Mouse (Mus musculus) stomach, embryonic 15.5 days (tissue): Measurements from ENCODE around the gene Greb1. TPM values are rescaled to one million over a fixed set of nuclear protein-coding genes. Genes with fewer than 3 reads are reported as not detected.
A peak's percentile ranks its signal among the peaks of the same experiment; 100 is the strongest.

Source experiments
- ATAC-seq: fragments of 200-750 bp; cut with Nextera tagmentation; 2 replicates; pipeline ENCODE4 v1.8.0; 2017; ENCODE audit warnings: low read depth, moderate number of reproducible peaks, moderate TSS enrichment; ENCODE audit not compliant: insufficient read depth, low FRiP score
- H3K27ac ChIP-seq: fragments of 300-500 bp; sonication (generic); 2 replicates; pipeline ENCODE4 v1.5.1; 2015; ENCODE audit warnings: mild to moderate bottlenecking, inconsistent platforms
- H3K27me3 ChIP-seq: fragments of 300-500 bp; sonication (generic); replicated peaks from 2 replicates; pipeline ENCODE4 v1.6.1; 2015; ENCODE audit warnings: inconsistent platforms
- H3K36me3 ChIP-seq: fragments of 300-500 bp; sonication (generic); 2 replicates; pipeline ENCODE4 v1.6.1; 2015; ENCODE audit warnings: inconsistent platforms
- H3K4me1 ChIP-seq: fragments of 300-500 bp; sonication (generic); 2 replicates; pipeline ENCODE4 v1.6.1; 2015; ENCODE audit warnings: inconsistent platforms
- H3K4me2 ChIP-seq: fragments of 300-500 bp; sonication (generic); 2 replicates; pipeline ENCODE4 v1.6.1; 2015; ENCODE audit warnings: mild to moderate bottlenecking, inconsistent platforms
- H3K4me3 ChIP-seq: fragments of 300-500 bp; sonication (generic); replicated peaks from 2 replicates; pipeline ENCODE4 v1.5.1; 2015; ENCODE audit warnings: inconsistent platforms
- H3K9ac ChIP-seq: fragments of 300-500 bp; sonication (generic); 2 replicates; pipeline ENCODE4 v1.6.1; 2015; ENCODE audit warnings: inconsistent platforms
- H3K9me3 ChIP-seq: fragments of 300-500 bp; sonication (generic); 2 replicates; pipeline ENCODE4 v1.6.1; 2016; ENCODE audit warnings: inconsistent platforms
- WGBS: fragments of 180-500 bp; shearing (Covaris S2); methylation state at CpG from one replicate; pipeline ENCODE4 v1.1.7; 2015; 5-methylcytosine and 5-hydroxymethylcytosine counted together
- polyA plus RNA-seq: library from polyadenylated mRNA; unstranded; fragments of >200 nt; fragmentation: Nextera tagmentation; extraction: Ambion mirVana; gene quantifications from 2 replicates; pipeline ENCODE4 v1.2.1, GENCODE M21; 2015

Greb1 gene
- polyA plus RNA-seq, 1 experiment from 2014 or later, result 2.2 TPM

GRCm38 (mm10) chr12:16662955-16663585 is 137.6 kb downstream of the Greb1 start:
- 40% methylated on average over 6 of the region's 6 CpGs for WGBS
- Histone ChIP-seq H3K4me2 (no peak overlapping the region), H3K27ac (peak overlapping the region; percentile 49; the same call in 1 of the 2 replicates), H3K27me3 (no peaks in the 10 kb centered on the region), H3K9me3 (no peaks in the 10 kb centered on the region), H3K36me3 (no peaks in the 10 kb centered on the region), H3K4me3 (no peak overlapping the region), H3K4me1 (peaks cover 11% of the 10 kb centered on the region; the same call in 1 of the 2 replicates), H3K9ac (no peak overlapping the region)
- no peak for ATAC-seq

- Histone ChIP-seq H3K4me1 (peaks cover 11% of the 10 kb centered on the region; the same call in 1 of the 2 replicates), H3K27ac (no peak overlapping the region), H3K27me3 (no peaks in the 10 kb centered on the region), H3K4me3 (no peak overlapping the region), H3K9ac (no peak overlapping the region), H3K9me3 (no peaks in the 10 kb centered on the region), H3K4me2 (no peak overlapping the region), H3K36me3 (no peaks in the 10 kb centered on the region)
- no peak for ATAC-seq
- 59% methylated on average over 2 of the region's 2 CpGs for WGBS
Observed at GRCm38 (mm10) chr12:16661936-16662335, 138.8 kb downstream of the Greb1 start.

GRCm38 (mm10) chr12:16661459-16661858 is 139.2 kb downstream of the Greb1 start:
- H3K27ac ChIP-seq, result no peak overlapping the region
- no peaks in the 10 kb centered on the region for H3K9me3 ChIP-seq
- peaks cover 1% of the 10 kb centered on the region; the same call in 1 of the 2 replicates for H3K27me3 ChIP-seq
- 80% methylated on average over 10 of the region's 10 CpGs for WGBS
- H3K4me1 ChIP-seq, result peaks cover 11% of the 10 kb centered on the region; the same call in 1 of the 2 replicates
- H3K4me2 ChIP-seq, result no peak overlapping the region
- no peak overlapping the region for H3K4me3 ChIP-seq
- no peak overlapping the region for H3K9ac ChIP-seq
- ATAC-seq, result no peak
- no peaks in the 10 kb centered on the region for H3K36me3 ChIP-seq

GRCm38 (mm10) chr12:16656906-16657875 is 143.5 kb downstream of the Greb1 start:
- Histone ChIP-seq H3K36me3 (no peaks in the 10 kb centered on the region), H3K27me3 (peaks cover 37% of the 10 kb centered on the region)

GRCm38 (mm10) chr12:16655604-16656003 is 145.1 kb downstream of the Greb1 start:
- Histone ChIP-seq H3K9me3 (no peaks in the 10 kb centered on the region), H3K36me3 (no peaks in the 10 kb centered on the region), H3K9ac (no peak overlapping the region), H3K4me1 (peaks cover 7% of the 10 kb centered on the region; the same call in 1 of the 2 replicates), H3K4me2 (no peak overlapping the region), H3K27ac (no peak overlapping the region), H3K27me3 (peaks cover 46% of the 10 kb centered on the region), H3K4me3 (no peak overlapping the region)
- 71% methylated on average over 4 of the region's 4 CpGs for WGBS
- no peak for ATAC-seq

More at GRCm38 (mm10) chr12:16656906-16657875, 143.5 kb downstream of the Greb1 start:
- no peak for ATAC-seq
- Histone ChIP-seq H3K4me2 (no peak overlapping the region), H3K27ac (no peak overlapping the region), H3K4me1 (peaks cover 7% of the 10 kb centered on the region; the same call in 1 of the 2 replicates), H3K9ac (no peak overlapping the region), H3K9me3 (no peaks in the 10 kb centered on the region), H3K4me3 (no peak overlapping the region)
- WGBS, result 73% methylated on average over 5 of the region's 5 CpGs

- Histone ChIP-seq H3K4me1 (peaks cover 7% of the 10 kb centered on the region; the same call in 1 of the 2 replicates), H3K36me3 (no peaks in the 10 kb centered on the region), H3K27me3 (peaks cover 46% of the 10 kb centered on the region), H3K9me3 (no peaks in the 10 kb centered on the region), H3K9ac (no peak within 1 kb of the TSS), H3K4me3 (peak within 1 kb of the TSS; percentile 26), H3K27ac (no peak within 1 kb of the TSS), H3K4me2 (peak within 1 kb of the TSS; percentile 54)
- ATAC-seq, result peak; percentile 79
- 5% methylated on average over 58 of the region's 58 CpGs for WGBS
Observed at GRCm38 (mm10) chr12:16653332-16654093, 147.2 kb downstream of the Greb1 start, which contains the start of gene Ntsr2. Gene Ntsr2 (plus strand): TSS chr12:16653382.

- Histone ChIP-seq H3K9me3 (no peaks in the 10 kb centered on the region), H3K27me3 (peaks cover 28% of the 10 kb centered on the region), H3K36me3 (no peaks in the 10 kb centered on the region), H3K9ac (no peak overlapping the region), H3K4me1 (peaks cover 7% of the 10 kb centered on the region; the same call in 1 of the 2 replicates), H3K4me3 (no peak overlapping the region), H3K4me2 (no peak overlapping the region), H3K27ac (no peak overlapping the region)
- no peak for ATAC-seq
- WGBS, result 77% methylated on average over 6 of the region's 6 CpGs
Observed at GRCm38 (mm10) chr12:16649819-16650218, 150.9 kb downstream of the Greb1 start.

- Histone ChIP-seq H3K36me3 (no peaks in the 10 kb centered on the region), H3K27me3 (peaks cover 14% of the 10 kb centered on the region; the same call in 1 of the 2 replicates), H3K9ac (no peak overlapping the region), H3K27ac (no peak overlapping the region), H3K4me2 (no peak overlapping the region), H3K9me3 (no peaks in the 10 kb centered on the region), H3K4me3 (no peak overlapping the region), H3K4me1 (0 out of 2 replicates have a peak, but pooled peaks cover 6% of the 10 kb centered on the region)
- WGBS, result 88% methylated on average over 6 of the region's 6 CpGs
- ATAC-seq, result no peak
Observed at GRCm38 (mm10) chr12:16648273-16648672, 152.4 kb downstream of the Greb1 start.

- Histone ChIP-seq H3K9ac (no peak overlapping the region), H3K9me3 (no peaks in the 10 kb centered on the region), H3K36me3 (no peaks in the 10 kb centered on the region), H3K4me1 (0 out of 2 replicates have a peak, but pooled peaks cover 5% of the 10 kb centered on the region), H3K27me3 (0 out of 2 replicates have a peak, but pooled peaks cover 6% of the 10 kb centered on the region), H3K4me3 (no peak overlapping the region), H3K27ac (no peak overlapping the region), H3K4me2 (no peak overlapping the region)
- WGBS, result 52% methylated on average over 9 of the region's 9 CpGs
- ATAC-seq, result no peak
Observed at GRCm38 (mm10) chr12:16646780-16647409, 153.8 kb downstream of the Greb1 start.

GRCm38 (mm10) chr12:16644698-16645097 is 156.0 kb downstream of the Greb1 start:
- H3K9ac ChIP-seq, result no peak overlapping the region
- 69% methylated on average over 8 of the region's 8 CpGs for whole genome bisulfite sequencing
- no peak for ATAC-seq

More at GRCm38 (mm10) chr12:16644698-16645097, 156.0 kb downstream of the Greb1 start:
- H3K27me3 ChIP-seq, result no peaks in the 10 kb centered on the region
- 0 out of 2 replicates have a peak, but pooled peaks cover 5% of the 10 kb centered on the region for H3K4me1 ChIP-seq
- no peak overlapping the region for H3K4me3 ChIP-seq
- H3K4me2 ChIP-seq, result no peak overlapping the region
- H3K9me3 ChIP-seq, result no peaks in the 10 kb centered on the region
- H3K27ac ChIP-seq, result no peak overlapping the region
- no peaks in the 10 kb centered on the region for H3K36me3 ChIP-seq
